ENCODE assay signal across 8 mouse cellular contexts in genomic region chr3:108085721-108086469, GRCm38 (mm10). TPM values are rescaled to one million over a fixed set of nuclear protein-coding genes. Genes with fewer than 3 reads are reported as not detected.
DNase-seq lines count a peak whose midpoint lies in the region; ATAC-seq and TF ChIP-seq lines count a peak whose summit lies in the region.

No protein-coding gene starts in this region.

- no peaks in the 10 kb centered on the region for H3K9me3 ChIP-seq in intestine, postnatal 0 days (ENCODE audit: control insufficient read depth)
- H3K9me3 ChIP-seq in limb, embryonic 14.5 days (ENCODE audit: control insufficient read depth, low read length) = no peaks in the 10 kb centered on the region
- no peaks in the 10 kb centered on the region for H3K9me3 ChIP-seq in midbrain, embryonic 13.5 days

- ATAC-seq in intestine, postnatal 0 days = peak; percentile 70
- peak; percentile 64 for ATAC-seq in limb, embryonic 14.5 days (ENCODE audit: low FRiP score, low read depth)
- peak; percentile 55 for ATAC-seq in midbrain, embryonic 13.5 days

- no peak for TF ChIP-seq CTCF in spleen, adult 2 months (IDR thresholded peaks at IDR 0.05; ENCODE audit: extremely low read depth, insufficient read depth, insufficient read length, insufficient replicate concordance)
- TF ChIP-seq CTCF in intestine, postnatal 0 days (IDR thresholded peaks at IDR 0.05; ENCODE audit: low read depth) = no peak

- under 1% methylated on average over 31 of the region's 31 CpGs for WGBS in spleen, adult 2 months
- WGBS in intestine, postnatal 0 days = under 1% methylated on average over 30 of the region's 31 CpGs
- WGBS in limb, embryonic 14.5 days = under 1% methylated on average over 31 of the region's 31 CpGs
- WGBS in midbrain, embryonic 13.5 days = under 1% methylated on average over 31 of the region's 31 CpGs

- no peaks in the 10 kb centered on the region for H3K36me3 ChIP-seq in spleen, adult 2 months (ENCODE audit: control insufficient read depth, insufficient read depth, low read length)
- H3K36me3 ChIP-seq in intestine, postnatal 0 days (ENCODE audit: control insufficient read depth, insufficient read depth) = no peaks in the 10 kb centered on the region
- H3K36me3 ChIP-seq in limb, embryonic 14.5 days (ENCODE audit: control insufficient read depth, insufficient read depth, low read length) = no peaks in the 10 kb centered on the region
- no peaks in the 10 kb centered on the region for H3K36me3 ChIP-seq in midbrain, embryonic 13.5 days

- H3K27me3 ChIP-seq in spleen, adult 2 months (ENCODE audit: control insufficient read depth, insufficient read depth, low read length) = no peaks in the 10 kb centered on the region
- H3K27me3 ChIP-seq in intestine, postnatal 0 days (replicated peaks; ENCODE audit: control insufficient read depth, insufficient read depth, low read length) = no peaks in the 10 kb centered on the region
- H3K27me3 ChIP-seq in limb, embryonic 14.5 days (ENCODE audit: control insufficient read depth, insufficient read depth, low read length) = no peaks in the 10 kb centered on the region
- no peaks in the 10 kb centered on the region for H3K27me3 ChIP-seq in midbrain, embryonic 13.5 days

- TF ChIP-seq POLR2A in spleen, adult 2 months (IDR thresholded peaks at IDR 0.05; ENCODE audit: low read depth, low read length) = no peak
- no peak for TF ChIP-seq POLR2A in limb, embryonic 14.5 days (IDR thresholded peaks at IDR 0.05; ENCODE audit: borderline replicate concordance, extremely low read depth, insufficient read depth, insufficient read length)

- H3K4me2 ChIP-seq in intestine, postnatal 0 days (replicated peaks; ENCODE audit: low read depth) = peak overlapping the region; percentile 97
- H3K4me2 ChIP-seq in limb, embryonic 14.5 days (replicated peaks; ENCODE audit: low read depth, low read length, severe bottlenecking) = peak overlapping the region; percentile 100
- H3K4me2 ChIP-seq in midbrain, embryonic 13.5 days (replicated peaks) = peak overlapping the region; percentile 99

- peak overlapping the region; percentile 60 for H3K4me3 ChIP-seq in spleen, adult 2 months (ENCODE audit: extremely low read depth, insufficient read depth, insufficient read length)
- peak overlapping the region; percentile 75 for H3K4me3 ChIP-seq in intestine, postnatal 0 days (ENCODE audit: low read depth, low read length)
- peak overlapping the region; percentile 64 for H3K4me3 ChIP-seq in limb, embryonic 14.5 days (replicated peaks; ENCODE audit: low read length)
- peak overlapping the region; percentile 66 for H3K4me3 ChIP-seq in midbrain, embryonic 13.5 days (replicated peaks)

- H3K27ac ChIP-seq in spleen, adult 2 months (ENCODE audit: insufficient read depth, low read length) = peak overlapping the region; percentile 43
- H3K27ac ChIP-seq in intestine, postnatal 0 days (ENCODE audit: low read depth, low read length) = peak overlapping the region; percentile 91
- peak overlapping the region; percentile 76 for H3K27ac ChIP-seq in limb, embryonic 14.5 days (replicated peaks; ENCODE audit: low read depth, low read length)
- H3K27ac ChIP-seq in midbrain, embryonic 13.5 days = peak overlapping the region; percentile 88

- peak in 1 of 2 experiments; percentile 23 for DNase-seq in spleen, adult 2 months (ENCODE audit: low read depth in 1 of 2, low spot score in 2 of 2)
- no peak for DNase-seq in spleen, postnatal 14 days (ENCODE audit: low spot score in 2 of 2)
- DNase-seq in embryo, embryonic 10 days (ENCODE audit: low spot score) = peak; percentile 81
- DNase-seq in heart, adult 18-20 months = peak; percentile 92 to 95
- peak; percentile 73 for DNase-seq in limb, embryonic 14.5 days (ENCODE audit: low spot score)
- DNase-seq in thymus, adult 18-20 months = peak; percentile 34 to 38

- peak overlapping the region; percentile 77 for H3K9ac ChIP-seq in intestine, postnatal 0 days (ENCODE audit: low read depth, low read length)
- peak overlapping the region; percentile 68 for H3K9ac ChIP-seq in limb, embryonic 14.5 days (ENCODE audit: low read depth, low read length, severe bottlenecking)
- peak overlapping the region; percentile 80 for H3K9ac ChIP-seq in midbrain, embryonic 13.5 days (replicated peaks)

- H3K4me1 ChIP-seq in spleen, adult 2 months (ENCODE audit: control insufficient read depth, insufficient read depth, insufficient read length) = peaks cover 3% of the 10 kb centered on the region; the same call in 1 of the 2 replicates
- H3K4me1 ChIP-seq in intestine, postnatal 0 days (replicated peaks; ENCODE audit: control insufficient read depth, insufficient read depth, low read length) = peaks cover 10% of the 10 kb centered on the region
- H3K4me1 ChIP-seq in limb, embryonic 14.5 days (ENCODE audit: control insufficient read depth, insufficient read depth, low read length) = peaks cover 45% of the 10 kb centered on the region
- peaks cover 55% of the 10 kb centered on the region for H3K4me1 ChIP-seq in midbrain, embryonic 13.5 days (replicated peaks)

RNA-seq across cellular contexts. Expression of gene Ampd2, which starts 0.6 kb away (rescaled TPM):
- 92.9 and 111 TPM in 2 replicates for polyA plus RNA-seq in spleen, adult 2 months (2012; rRNA removed)
- 1 to 10 TPM; 4.6 to 5.8 TPM for total RNA-seq in heart, adult 18-20 months (2021)
- polyA plus RNA-seq in intestine, postnatal 0 days (2015; fragmentation: Nextera tagmentation; extraction: Ambion mirVana) = 17.6 and 18.2 TPM in 2 replicates
- polyA plus RNA-seq in limb, embryonic 14.5 days (2012; rRNA removed) = 116 and 161 TPM in 2 replicates
- polyA plus RNA-seq in limb, embryonic 14.5 days (2014; fragmentation: Nextera tagmentation; extraction: Ambion mirVana) = 35.8 and 38.7 TPM in 2 replicates
- polyA plus RNA-seq in midbrain, embryonic 13.5 days (2015; fragmentation: Nextera tagmentation; extraction: Ambion mirVana) = 53.6 and 54.5 TPM in 2 replicates

RNA-seq across cellular contexts. Expression of gene Gnat2, which starts 6.7 kb away (rescaled TPM):
- 0.16 and 0.18 TPM in 2 replicates for polyA plus RNA-seq in spleen, adult 2 months (2012; rRNA removed)
- total RNA-seq in heart, adult 18-20 months (2021) = under 1 TPM in 1 of 2 experiments, not detected in 1; 0.18 TPM
- polyA plus RNA-seq in intestine, postnatal 0 days (2015; fragmentation: Nextera tagmentation; extraction: Ambion mirVana) = 0.43 and 0.80 TPM in 2 replicates
- 0.70 and 0.88 TPM in 2 replicates for polyA plus RNA-seq in limb, embryonic 14.5 days (2012; rRNA removed)
- 0.70 and 0.91 TPM in 2 replicates for polyA plus RNA-seq in limb, embryonic 14.5 days (2014; fragmentation: Nextera tagmentation; extraction: Ambion mirVana)
- 0.43 and 0.48 TPM in 2 replicates for polyA plus RNA-seq in midbrain, embryonic 13.5 days (2015; fragmentation: Nextera tagmentation; extraction: Ambion mirVana)

RNA-seq across cellular contexts. Expression of gene Gstm4, which starts 41.2 kb away (rescaled TPM):
- 4.6 and 5.7 TPM in 2 replicates for polyA plus RNA-seq in spleen, adult 2 months (2012; rRNA removed)
- 10 to 100 TPM; 12.8 to 15.6 TPM for total RNA-seq in heart, adult 18-20 months (2021)
- 28.4 and 30.5 TPM in 2 replicates for polyA plus RNA-seq in intestine, postnatal 0 days (2015; fragmentation: Nextera tagmentation; extraction: Ambion mirVana)
- polyA plus RNA-seq in limb, embryonic 14.5 days (2012; rRNA removed) = 14.4 and 14.5 TPM in 2 replicates
- polyA plus RNA-seq in limb, embryonic 14.5 days (2014; fragmentation: Nextera tagmentation; extraction: Ambion mirVana) = 14.4 and 16.2 TPM in 2 replicates
- polyA plus RNA-seq in midbrain, embryonic 13.5 days (2015; fragmentation: Nextera tagmentation; extraction: Ambion mirVana) = 13.8 and 14.2 TPM in 2 replicates

Comparison
In these comparisons a context has a peak if more than half of its experiments do, and no peak if none do; other contexts are left out.
1. DNase-seq: peak in embryo, embryonic 10 days (single experiment), heart, adult 18-20 months (2 of 2), limb, embryonic 14.5 days (single experiment) and thymus, adult 18-20 months (2 of 2); none in spleen, postnatal 14 days (0 of 2).
2. Peak in every context shown above with its lines, with median percentiles within 50 percentile points of each other: H3K27ac ChIP-seq, H3K4me3 ChIP-seq, ATAC-seq, H3K4me2 ChIP-seq and H3K9ac ChIP-seq.